In genomic region chr1:45866288-45867018, GRCm38 (mm10) we compare ENCODE assay signal across 18 mouse cellular contexts. TPM values are rescaled to one million over a fixed set of nuclear protein-coding genes. Genes with fewer than 3 reads are reported as not detected.
DNase-seq lines count a peak whose midpoint lies in the region; ATAC-seq and TF ChIP-seq lines count a peak whose summit lies in the region.
"Had no signal": no experiment of that assay in that cellular context is flagged by ENCODE, and none has a peak within 500 bp of the region (broad histone marks: within the 10 kb centered on the region; RNA-seq: fewer than 3 reads in every experiment).

No protein-coding gene starts in this region.

- no peaks in the 10 kb centered on the region for H3K9me3 ChIP-seq in heart, embryonic 15.5 days (replicated peaks)
- H3K9me3 ChIP-seq in liver, postnatal 0 days (ENCODE audit: low read length) = peaks cover 3% of the 10 kb centered on the region
- H3K9me3 ChIP-seq in liver, embryonic 11.5 days (ENCODE audit: control insufficient read depth, low read length) = no peaks in the 10 kb centered on the region
- H3K9me3 ChIP-seq in limb, embryonic 10.5 days (replicated peaks) = no peaks in the 10 kb centered on the region
- H3K9me3 ChIP-seq in forebrain, embryonic 13.5 days (replicated peaks) = no peaks in the 10 kb centered on the region
- H3K9me3 ChIP-seq: midbrain, embryonic 13.5 days had no signal

- TF ChIP-seq CTCF in liver, postnatal 0 days (IDR thresholded peaks at IDR 0.05; ENCODE audit: low read depth) = no peak
- TF ChIP-seq CTCF in bone marrow macrophage, adult 2 months (IDR thresholded peaks at IDR 0.05; ENCODE audit: low read depth, low read length) = no peak

- H3K27me3 ChIP-seq in heart, embryonic 15.5 days = no peaks in the 10 kb centered on the region
- H3K27me3 ChIP-seq in liver, postnatal 0 days (ENCODE audit: insufficient read depth, low read length) = no peaks in the 10 kb centered on the region
- no peaks in the 10 kb centered on the region for H3K27me3 ChIP-seq in liver, embryonic 11.5 days (replicated peaks; ENCODE audit: control insufficient read depth, insufficient read depth, low read length)
- no peaks in the 10 kb centered on the region for H3K27me3 ChIP-seq in limb, embryonic 10.5 days (ENCODE audit: low read depth, poor library complexity, severe bottlenecking)
- H3K27me3 ChIP-seq in forebrain, embryonic 13.5 days = no peaks in the 10 kb centered on the region
- H3K27me3 ChIP-seq: liver, embryonic 15.5 days; midbrain, embryonic 13.5 days had no signal

- no peak overlapping the region for H3K4me2 ChIP-seq in heart, embryonic 15.5 days
- H3K4me2 ChIP-seq in liver, postnatal 0 days (ENCODE audit: low read depth, low read length) = no peak overlapping the region
- H3K4me2 ChIP-seq in liver, embryonic 11.5 days = no peak overlapping the region
- H3K4me2 ChIP-seq in forebrain, embryonic 13.5 days = no peak overlapping the region
- H3K4me2 ChIP-seq: liver, embryonic 15.5 days; midbrain, embryonic 13.5 days had no signal

- no peaks in the 10 kb centered on the region for H3K36me3 ChIP-seq in heart, embryonic 15.5 days
- no peaks in the 10 kb centered on the region for H3K36me3 ChIP-seq in liver, postnatal 0 days (replicated peaks; ENCODE audit: insufficient read depth, low read length)
- H3K36me3 ChIP-seq in liver, embryonic 11.5 days (ENCODE audit: control insufficient read depth, insufficient read depth, low read length) = no peaks in the 10 kb centered on the region
- no peaks in the 10 kb centered on the region for H3K36me3 ChIP-seq in limb, embryonic 10.5 days
- H3K36me3 ChIP-seq in forebrain, embryonic 13.5 days (ENCODE audit: poor library complexity, severe bottlenecking) = no peaks in the 10 kb centered on the region
- H3K36me3 ChIP-seq: liver, embryonic 15.5 days; midbrain, embryonic 13.5 days had no signal

- no peak for TF ChIP-seq POLR2A in bone marrow macrophage, adult 2 months (IDR thresholded peaks at IDR 0.05; ENCODE audit: borderline replicate concordance, low read depth, low read length)

- DNase-seq in heart, adult 11 months = no peak
- no peak for DNase-seq in liver, postnatal 0 days
- DNase-seq in liver, embryonic 11.5 days (ENCODE audit: low spot score) = no peak
- no peak for DNase-seq in limb, embryonic 10.5 days (ENCODE audit: low spot score)
- DNase-seq: cerebellum, adult 9-10 months; layer of hippocampus, postnatal 36 days; thymus, postnatal 36 days had no signal

- H3K4me3 ChIP-seq in heart, embryonic 15.5 days = no peak overlapping the region
- H3K4me3 ChIP-seq in liver, postnatal 0 days (ENCODE audit: low read depth, low read length) = no peak overlapping the region
- H3K4me3 ChIP-seq in liver, embryonic 11.5 days (ENCODE audit: low read depth, low read length) = no peak overlapping the region
- H3K4me3 ChIP-seq in bone marrow macrophage, adult 2 months (ENCODE audit: insufficient read depth, low read length) = no peak overlapping the region
- no peak overlapping the region for H3K4me3 ChIP-seq in limb, embryonic 10.5 days
- H3K4me3 ChIP-seq in forebrain, embryonic 13.5 days = no peak overlapping the region
- H3K4me3 ChIP-seq: liver, embryonic 15.5 days; midbrain, embryonic 13.5 days had no signal

- H3K27ac ChIP-seq in heart, embryonic 15.5 days = no peak overlapping the region
- peak overlapping the region; percentile 59; the same call in 1 of the 2 replicates for H3K27ac ChIP-seq in liver, postnatal 0 days (ENCODE audit: low read depth)
- no peak overlapping the region; the same call in 1 of the 2 replicates for H3K27ac ChIP-seq in liver, embryonic 11.5 days (ENCODE audit: low read depth, low read length)
- H3K27ac ChIP-seq in bone marrow macrophage, adult 2 months (ENCODE audit: insufficient read depth, low read depth, low read length) = peak overlapping the region; percentile 100
- peak overlapping the region; percentile 71 for H3K27ac ChIP-seq in limb, embryonic 10.5 days
- H3K27ac ChIP-seq in forebrain, embryonic 13.5 days = no peak overlapping the region
- H3K27ac ChIP-seq: liver, embryonic 15.5 days; midbrain, embryonic 13.5 days had no signal

- no peak overlapping the region for H3K9ac ChIP-seq in heart, embryonic 15.5 days
- H3K9ac ChIP-seq in liver, postnatal 0 days (replicated peaks) = no peak overlapping the region
- no peak overlapping the region for H3K9ac ChIP-seq in liver, embryonic 11.5 days (ENCODE audit: low read depth, low read length)
- H3K9ac ChIP-seq in forebrain, embryonic 13.5 days = no peak overlapping the region
- H3K9ac ChIP-seq: liver, embryonic 15.5 days; midbrain, embryonic 13.5 days had no signal

- WGBS in heart, embryonic 15.5 days = 55% methylated on average over 3 of the region's 3 CpGs
- WGBS in liver, postnatal 0 days (ENCODE audit: insufficient replicate concordance) = 59% methylated on average over 3 of the region's 3 CpGs
- 60% methylated on average over 3 of the region's 3 CpGs for WGBS in liver, embryonic 11.5 days
- 20% methylated on average over 3 of the region's 3 CpGs for WGBS in limb, embryonic 10.5 days
- 69% methylated on average over 3 of the region's 3 CpGs for WGBS in forebrain, embryonic 13.5 days

- ATAC-seq in heart, embryonic 15.5 days (replicated peaks; ENCODE audit: insufficient number of reproducible peaks, insufficient read depth, low FRiP score, low read depth) = peak; percentile 72; the same call in 1 of the 2 replicates
- no peak for ATAC-seq in liver, postnatal 0 days
- no peak for ATAC-seq in liver, embryonic 11.5 days (replicated peaks; ENCODE audit: low FRiP score)
- ATAC-seq in forebrain, embryonic 13.5 days = no peak
- ATAC-seq in erythroid progenitor cell, adult 5-6 weeks (replicated peaks; ENCODE audit: low FRiP score, poor library complexity, severe bottlenecking) = no peak
- ATAC-seq: inflammation-experienced regulatory T-cells, adult 6 months; midbrain, embryonic 13.5 days had no signal

- H3K4me1 ChIP-seq in heart, embryonic 15.5 days (replicated peaks) = peaks cover 17% of the 10 kb centered on the region
- peaks cover 19% of the 10 kb centered on the region for H3K4me1 ChIP-seq in liver, postnatal 0 days (ENCODE audit: insufficient read depth)
- peaks cover 6% of the 10 kb centered on the region for H3K4me1 ChIP-seq in liver, embryonic 11.5 days (replicated peaks; ENCODE audit: control insufficient read depth, insufficient read depth, low read length)
- H3K4me1 ChIP-seq in bone marrow macrophage, adult 2 months (ENCODE audit: control insufficient read depth, insufficient read depth, low read length) = peaks cover 57% of the 10 kb centered on the region
- peaks cover 33% of the 10 kb centered on the region for H3K4me1 ChIP-seq in limb, embryonic 10.5 days
- no peaks in the 10 kb centered on the region for H3K4me1 ChIP-seq in forebrain, embryonic 13.5 days
- H3K4me1 ChIP-seq: midbrain, embryonic 13.5 days had no signal

- no peak for TF ChIP-seq EP300 in liver, postnatal 0 days (IDR thresholded peaks at IDR 0.05; ENCODE audit: low read depth)

RNA-seq across cellular contexts. Expression of gene Gm5269, which starts 23.6 kb away (rescaled TPM):
- not detected in 2 replicates for polyA plus RNA-seq in heart, embryonic 15.5 days (2015; fragmentation: Nextera tagmentation; extraction: Ambion mirVana)
- not detected in 2 replicates for polyA plus RNA-seq in liver, postnatal 0 days (2015; fragmentation: Nextera tagmentation; extraction: Ambion mirVana)
- polyA plus RNA-seq in liver, embryonic 11.5 days (2014; fragmentation: Nextera tagmentation; extraction: Ambion mirVana) = not detected in 2 replicates
- not detected in 2 replicates for polyA plus RNA-seq in bone marrow macrophage, adult 2 months (2012; ENCODE audit: insufficient read depth, insufficient read length, missing spikeins)
- not detected in 2 replicates for polyA plus RNA-seq in limb, embryonic 10.5 days (2016; fragmentation: Nextera tagmentation; extraction: Ambion mirVana)
- polyA plus RNA-seq in forebrain, embryonic 13.5 days (2015; fragmentation: Nextera tagmentation; extraction: Ambion mirVana) = not detected in 2 replicates
- total RNA-seq in erythroid progenitor cell, adult 5-6 weeks (2015; ENCODE audit: low replicate concordance) = not detected in 2 replicates
- total RNA-seq in erythroid progenitor cell, adult 5-6 weeks (2017; ENCODE audit: low replicate concordance) = not detected in 2 replicates
- total RNA-seq: heart, postnatal 25 days; layer of hippocampus, postnatal 36 days had no signal
- polyA plus RNA-seq: brain, embryonic 14.5 days; forebrain, embryonic 11.5 days; inflammation-experienced regulatory T-cells, adult 6 months; liver, embryonic 15.5 days; midbrain, embryonic 13.5 days; stomach, embryonic 14.5 days had no signal

RNA-seq across cellular contexts. Expression of gene Slc40a1, which starts 59.9 kb away (rescaled TPM):
- polyA plus RNA-seq in heart, embryonic 15.5 days (2015; fragmentation: Nextera tagmentation; extraction: Ambion mirVana) = 18.0 and 21.1 TPM in 2 replicates
- polyA plus RNA-seq in liver, postnatal 0 days (2015; fragmentation: Nextera tagmentation; extraction: Ambion mirVana) = 197 and 219 TPM in 2 replicates
- polyA plus RNA-seq in liver, embryonic 11.5 days (2014; fragmentation: Nextera tagmentation; extraction: Ambion mirVana) = 83.4 and 99.7 TPM in 2 replicates
- polyA plus RNA-seq in bone marrow macrophage, adult 2 months (2012; ENCODE audit: insufficient read depth, insufficient read length, missing spikeins) = 35.5 and 36.3 TPM in 2 replicates
- polyA plus RNA-seq in limb, embryonic 10.5 days (2016; fragmentation: Nextera tagmentation; extraction: Ambion mirVana) = 5.0 and 6.6 TPM in 2 replicates
- 17.8 and 22.1 TPM in 2 replicates for polyA plus RNA-seq in forebrain, embryonic 13.5 days (2015; fragmentation: Nextera tagmentation; extraction: Ambion mirVana)
- 172 and 187 TPM in 2 replicates for total RNA-seq in erythroid progenitor cell, adult 5-6 weeks (2015; ENCODE audit: low replicate concordance)
- 169 and 187 TPM in 2 replicates for total RNA-seq in erythroid progenitor cell, adult 5-6 weeks (2017; ENCODE audit: low replicate concordance)

Comparison
In these comparisons a context has a peak if more than half of its experiments do, and no peak if none do; other contexts are left out.
1. H3K27ac ChIP-seq: peak in liver, postnatal 0 days (single experiment), bone marrow macrophage, adult 2 months (single experiment) and limb, embryonic 10.5 days (single experiment); none in heart, embryonic 15.5 days (single experiment), liver, embryonic 11.5 days (single experiment) and forebrain, embryonic 13.5 days (single experiment).